Mouse (Mus musculus): ENCODE results near the gene Arntl. TPM values are rescaled to one million over a fixed set of nuclear protein-coding genes. Genes with fewer than 3 reads are reported as not detected.
A peak's percentile ranks its signal among the peaks of the same experiment; 100 is the strongest.

Gene Arntl
- polyA plus RNA-seq, 1 experiment from 2014 or later, result 16.2 TPM

- Histone ChIP-seq H3K27me3 (no peaks in the 10 kb centered on the region), H3K36me3 (no peaks in the 10 kb centered on the region), H3K9me3 (no peaks in the 10 kb centered on the region), H3K4me1 (no peaks in the 10 kb centered on the region), H3K4me2 (replicated peaks) (no peak overlapping the region), H3K4me3 (no peak overlapping the region), H3K27ac (replicated peaks) (no peak overlapping the region), H3K9ac (replicated peaks) (no peak overlapping the region)
- ATAC-seq (replicated peaks), result no peak
- 47% methylated on average over 9 of the region's 9 CpGs for WGBS
Observed at GRCm38 (mm10) chr7:113188566-113188965, 18.7 kb upstream of the Arntl start.

GRCm38 (mm10) chr7:113191787-113192186 lies 15.5 kb upstream of the Arntl start:
- no peak overlapping the region for H3K9ac ChIP-seq (replicated peaks)
- H3K9me3 ChIP-seq, result no peaks in the 10 kb centered on the region
- no peak overlapping the region for H3K4me3 ChIP-seq
- no peak overlapping the region for H3K4me2 ChIP-seq (replicated peaks)
- no peak overlapping the region for H3K27ac ChIP-seq (replicated peaks)
- no peaks in the 10 kb centered on the region for H3K27me3 ChIP-seq
- ATAC-seq (replicated peaks), result no peak
- no peaks in the 10 kb centered on the region for H3K36me3 ChIP-seq
- 70% methylated on average over 1 of the region's 1 CpGs for WGBS
- H3K4me1 ChIP-seq, result no peaks in the 10 kb centered on the region

- WGBS, result 56% methylated on average over 8 of the region's 8 CpGs
- Histone ChIP-seq H3K9ac (replicated peaks) (no peak overlapping the region), H3K36me3 (no peaks in the 10 kb centered on the region), H3K4me2 (replicated peaks) (no peak overlapping the region), H3K9me3 (no peaks in the 10 kb centered on the region), H3K4me1 (no peaks in the 10 kb centered on the region), H3K27ac (replicated peaks) (no peak overlapping the region), H3K27me3 (no peaks in the 10 kb centered on the region), H3K4me3 (no peak overlapping the region)
- ATAC-seq (replicated peaks), result no peak
Observed at GRCm38 (mm10) chr7:113192714-113193365, 14.4 kb upstream of the Arntl start.

- no peak for ATAC-seq (replicated peaks)
- Histone ChIP-seq H3K4me2 (replicated peaks) (no peak overlapping the region), H3K27me3 (no peaks in the 10 kb centered on the region), H3K27ac (replicated peaks) (no peak overlapping the region), H3K4me3 (no peak overlapping the region), H3K4me1 (no peaks in the 10 kb centered on the region), H3K9ac (replicated peaks) (no peak overlapping the region), H3K9me3 (no peaks in the 10 kb centered on the region), H3K36me3 (no peaks in the 10 kb centered on the region)
Observed at GRCm38 (mm10) chr7:113193872-113194271, 13.4 kb upstream of the Arntl start.

- Histone ChIP-seq H3K4me1 (no peaks in the 10 kb centered on the region), H3K4me3 (no peak overlapping the region), H3K9ac (replicated peaks) (no peak overlapping the region), H3K27ac (replicated peaks) (no peak overlapping the region), H3K9me3 (no peaks in the 10 kb centered on the region), H3K36me3 (no peaks in the 10 kb centered on the region), H3K27me3 (no peaks in the 10 kb centered on the region), H3K4me2 (replicated peaks) (no peak overlapping the region)
- 25% methylated on average over 2 of the region's 2 CpGs for WGBS
- no peak for ATAC-seq (replicated peaks)
Observed at GRCm38 (mm10) chr7:113195271-113195670, 12.0 kb upstream of the Arntl start.

- WGBS, result 87% methylated on average over 3 of the region's 3 CpGs
- H3K4me3 ChIP-seq, result no peak overlapping the region
- H3K27ac ChIP-seq (replicated peaks), result no peak overlapping the region
- H3K4me1 ChIP-seq, result no peaks in the 10 kb centered on the region
- no peak for ATAC-seq (replicated peaks)
- H3K9me3 ChIP-seq, result no peaks in the 10 kb centered on the region
- no peaks in the 10 kb centered on the region for H3K36me3 ChIP-seq
- no peak overlapping the region for H3K9ac ChIP-seq (replicated peaks)
- no peak overlapping the region for H3K4me2 ChIP-seq (replicated peaks)
- no peaks in the 10 kb centered on the region for H3K27me3 ChIP-seq
Observed at GRCm38 (mm10) chr7:113196171-113196570, 11.1 kb upstream of the Arntl start.

GRCm38 (mm10) chr7:113197161-113197775 lies 10.0 kb upstream of the Arntl start:
- Histone ChIP-seq H3K4me2 (replicated peaks) (no peak overlapping the region), H3K9me3 (no peaks in the 10 kb centered on the region), H3K4me1 (no peaks in the 10 kb centered on the region), H3K36me3 (no peaks in the 10 kb centered on the region), H3K27me3 (no peaks in the 10 kb centered on the region), H3K4me3 (no peak overlapping the region), H3K27ac (replicated peaks) (no peak overlapping the region), H3K9ac (replicated peaks) (no peak overlapping the region)
- 56% methylated on average over 10 of the region's 10 CpGs for WGBS
- ATAC-seq (replicated peaks), result no peak

GRCm38 (mm10) chr7:113201584-113201983 lies 5.7 kb upstream of the Arntl start:
- Histone ChIP-seq H3K27me3 (0 out of 2 replicates have a peak, but pooled peaks cover 12% of the 10 kb centered on the region), H3K4me3 (no peak overlapping the region), H3K4me1 (peaks cover 7% of the 10 kb centered on the region), H3K36me3 (no peaks in the 10 kb centered on the region), H3K27ac (replicated peaks) (no peak overlapping the region), H3K4me2 (replicated peaks) (no peak overlapping the region), H3K9me3 (no peaks in the 10 kb centered on the region), H3K9ac (replicated peaks) (no peak overlapping the region)
- no peak for ATAC-seq (replicated peaks)
- 30% methylated on average over 3 of the region's 3 CpGs for WGBS

- 0% methylated on average over 77 of the region's 98 CpGs for WGBS
- Histone ChIP-seq H3K4me3 (peak overlapping the region; percentile 70), H3K4me1 (peaks cover 24% of the 10 kb centered on the region), H3K27ac (replicated peaks) (peak overlapping the region; percentile 78), H3K4me2 (replicated peaks) (peak overlapping the region; percentile 82), H3K9me3 (no peaks in the 10 kb centered on the region), H3K36me3 (no peaks in the 10 kb centered on the region), H3K9ac (replicated peaks) (peak overlapping the region; percentile 66), H3K27me3 (peaks cover 31% of the 10 kb centered on the region)
- peak; percentile 80 for ATAC-seq (replicated peaks)
Observed at GRCm38 (mm10) chr7:113207471-113208387, 464 bp downstream of the Arntl start.

GRCm38 (mm10) chr7:113208388-113208753 lies 1.1 kb downstream of the Arntl start:
- Histone ChIP-seq H3K27ac (replicated peaks) (no peak overlapping the region), H3K27me3 (peaks cover 31% of the 10 kb centered on the region), H3K9ac (replicated peaks) (peak overlapping the region; percentile 66), H3K36me3 (no peaks in the 10 kb centered on the region), H3K9me3 (no peaks in the 10 kb centered on the region), H3K4me2 (replicated peaks) (peak overlapping the region; percentile 82), H3K4me3 (peak overlapping the region; percentile 70), H3K4me1 (peaks cover 24% of the 10 kb centered on the region)
- WGBS, result 2% methylated on average over 19 of the region's 19 CpGs
- no peak for ATAC-seq (replicated peaks)

GRCm38 (mm10) chr7:113210441-113210840 lies 3.2 kb downstream of the Arntl start:
- Histone ChIP-seq H3K27me3 (peaks cover 24% of the 10 kb centered on the region), H3K4me1 (peaks cover 38% of the 10 kb centered on the region), H3K27ac (replicated peaks) (no peak overlapping the region), H3K36me3 (no peaks in the 10 kb centered on the region), H3K9me3 (no peaks in the 10 kb centered on the region), H3K9ac (replicated peaks) (no peak overlapping the region), H3K4me2 (replicated peaks) (no peak overlapping the region), H3K4me3 (no peak overlapping the region)
- no peak for ATAC-seq (replicated peaks)
- WGBS, result 50% methylated on average over 4 of the region's 4 CpGs

Data from forebrain, embryonic 15.5 days (tissue).